Mouse (Mus musculus): ENCODE measurements around the gene Evpl.

- TF ChIP-seq CTCF (IDR thresholded peaks at IDR 0.05; ENCODE audit: low read depth, low read length) (no peak), POLR2A (IDR thresholded peaks at IDR 0.05; ENCODE audit: borderline replicate concordance, low read depth, low read length) (no peak)
Measured at GRCm38 (mm10) chr11:116187226-116187930, 50.5 kb downstream of the Evpl start.

Measured in bone marrow macrophage, adult 2 months (primary cell).